Mouse (Mus musculus) liver, adult 2 months (tissue): ENCODE measurements at regions not wholly inside any gene's neighbourhood (a gene's known extent, or its start where the extent isn't known, plus 50 kb on each side); places are given as distances from the start of the nearest gene placed in this dataset.

Experiments used
- CTCF ChIP-seq: fragments of 200-500 bp; IDR thresholded peaks from 2 replicates; pipeline ENCODE4 v1.5.1; 2011; ENCODE audit warnings: low read depth, low read length, control low read depth
- POLR2A ChIP-seq: fragments of 200-500 bp; IDR thresholded peaks from 2 replicates; pipeline ENCODE4 v1.6.1; 2011; ENCODE audit warnings: low read length, control low read depth; ENCODE audit not compliant: insufficient read depth; ENCODE audit errors: extremely low read depth

DNA sequence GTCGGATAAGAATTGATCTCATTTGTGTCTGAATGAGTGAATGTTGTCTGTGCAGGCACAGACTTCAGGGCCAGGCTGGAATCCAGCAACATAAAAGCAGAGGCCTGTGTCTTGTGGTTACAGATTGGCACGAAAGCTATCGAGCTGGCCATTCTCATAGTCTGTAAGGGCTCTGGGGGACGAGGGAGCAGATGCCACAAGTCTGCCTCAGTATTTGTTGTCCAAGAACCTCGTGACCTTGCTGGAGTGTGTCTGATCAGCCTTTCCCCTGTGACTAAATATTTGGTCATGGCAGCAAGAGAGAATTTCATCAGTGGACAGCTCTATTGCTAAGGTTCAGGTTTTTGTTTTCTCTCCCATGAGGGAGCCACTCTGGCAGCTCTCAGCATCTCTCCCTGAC lies 622.0 kb upstream of the Vstm2b start:
- no peak for TF ChIP-seq POLR2A
- TF ChIP-seq CTCF = no peak
